Mouse (Mus musculus): Measurements from ENCODE around the gene Tob2. TPM values are rescaled to one million over a fixed set of nuclear protein-coding genes. Genes with fewer than 3 reads are reported as not detected.

Gene Tob2
- polyA plus RNA-seq, 1 experiment from 2014 or later, result 9.9 TPM

DNA sequence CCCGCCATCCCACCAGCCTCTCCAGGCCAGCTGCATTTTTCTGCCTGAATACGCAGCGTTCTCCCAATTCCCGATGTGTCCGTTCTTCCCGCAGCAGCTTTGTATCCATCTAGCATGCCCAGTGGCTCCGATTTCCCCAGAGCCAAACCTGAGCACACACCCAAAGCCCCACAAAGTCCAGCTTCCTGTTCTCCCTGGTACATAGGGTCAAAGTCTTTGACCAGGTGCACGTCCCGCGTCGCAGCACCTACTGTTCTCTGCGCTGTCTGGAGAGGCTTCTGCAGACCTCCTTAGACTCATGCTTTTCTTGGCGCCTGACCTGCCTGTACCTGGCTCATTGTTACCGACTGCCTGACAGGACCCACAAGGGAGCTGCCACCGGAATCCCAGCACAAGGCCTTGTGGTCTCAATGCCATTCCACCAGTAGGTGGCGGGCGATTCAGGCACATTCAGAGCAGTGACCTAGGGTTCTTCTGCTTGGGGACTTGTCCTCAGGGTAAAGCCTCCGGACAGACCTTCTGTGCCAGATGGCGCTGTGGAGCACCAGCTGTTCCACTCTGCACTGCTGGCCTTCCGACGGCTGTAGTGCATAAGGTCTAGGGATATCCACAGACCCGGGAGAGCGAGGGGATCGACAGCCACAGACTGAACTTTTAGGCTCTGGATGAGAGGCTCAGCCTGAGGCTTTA is 27.3 kb downstream of the Tob2 start:
- no peaks in the 10 kb centered on the region for H3K36me3 ChIP-seq (ENCODE audit: control insufficient read depth, insufficient read depth, low read length)
- peak; percentile 80 for ATAC-seq (replicated peaks; ENCODE audit: insufficient number of reproducible peaks, low FRiP score, low TSS enrichment)
- no peaks in the 10 kb centered on the region for H3K27me3 ChIP-seq (ENCODE audit: control insufficient read depth, insufficient read depth, low read length)
- peaks cover 9% of the 10 kb centered on the region; the same call in 1 of the 2 replicates for H3K4me1 ChIP-seq (ENCODE audit: control insufficient read depth, insufficient read depth, low read length)
- no peak overlapping the region for H3K27ac ChIP-seq (ENCODE audit: low read depth, low read length)
- no peak overlapping the region for H3K9ac ChIP-seq (ENCODE audit: low read depth, low read length)
- H3K9me3 ChIP-seq (replicated peaks; ENCODE audit: control insufficient read depth, low read length), result no peaks in the 10 kb centered on the region
- WGBS (ENCODE audit: insufficient replicate concordance), result 13% methylated on average over 24 of the region's 24 CpGs
- peak overlapping the region; percentile 10 for H3K4me2 ChIP-seq
- no peak overlapping the region for H3K4me3 ChIP-seq (ENCODE audit: low read depth, low read length)

DNA sequence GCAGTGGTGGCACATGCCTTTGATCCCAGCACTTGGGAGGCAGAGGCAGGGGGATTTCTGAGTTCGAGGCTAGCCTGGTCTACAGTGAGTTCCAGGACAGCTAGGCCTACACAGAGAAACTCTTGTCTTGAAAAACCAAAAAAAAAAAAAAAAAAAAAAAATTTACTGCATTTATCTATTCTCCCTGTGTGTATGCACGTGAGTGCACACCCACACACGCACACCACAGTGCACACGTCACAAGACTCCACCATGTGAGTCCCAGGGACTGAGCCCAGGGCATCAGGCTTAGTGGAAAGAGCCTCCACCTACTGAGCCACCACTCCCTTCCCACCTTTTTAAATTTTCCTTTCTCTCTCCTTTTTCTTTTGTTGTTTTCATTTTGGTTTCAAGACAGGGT is 28.1 kb downstream of the Tob2 start:
- Histone ChIP-seq H3K4me2 (no peak overlapping the region), H3K27me3 (ENCODE audit: control insufficient read depth, insufficient read depth, low read length) (no peaks in the 10 kb centered on the region), H3K9me3 (replicated peaks; ENCODE audit: control insufficient read depth, low read length) (no peaks in the 10 kb centered on the region), H3K9ac (ENCODE audit: low read depth, low read length) (no peak overlapping the region), H3K4me1 (ENCODE audit: control insufficient read depth, insufficient read depth, low read length) (0 out of 2 replicates have a peak, but pooled peaks cover 2% of the 10 kb centered on the region), H3K27ac (ENCODE audit: low read depth, low read length) (no peak overlapping the region), H3K4me3 (ENCODE audit: low read depth, low read length) (no peak overlapping the region), H3K36me3 (ENCODE audit: control insufficient read depth, insufficient read depth, low read length) (no peaks in the 10 kb centered on the region)
- WGBS (ENCODE audit: insufficient replicate concordance), result 82% methylated on average over 4 of the region's 4 CpGs
- no peak for ATAC-seq (replicated peaks; ENCODE audit: insufficient number of reproducible peaks, low FRiP score, low TSS enrichment)

DNA sequence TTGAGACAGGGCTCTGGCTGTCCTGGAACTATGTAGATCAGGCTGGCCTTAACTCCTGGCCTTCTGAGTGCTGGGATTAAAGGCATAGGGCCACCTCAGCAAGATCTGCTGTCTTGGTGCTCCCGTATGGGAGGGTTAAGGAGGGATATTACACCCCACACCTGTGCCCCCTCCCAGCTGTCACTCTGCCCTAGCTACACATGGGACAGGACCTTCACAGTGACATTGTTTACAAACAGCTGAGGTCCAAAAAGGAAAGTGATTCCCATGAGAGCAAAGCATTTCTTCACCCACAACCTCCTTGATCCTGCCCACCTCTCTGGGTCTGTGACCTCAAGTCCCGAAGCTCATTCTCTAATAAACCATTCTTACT is 29.4 kb downstream of the Tob2 start:
- 71% methylated on average over 2 of the region's 2 CpGs for WGBS (ENCODE audit: insufficient replicate concordance)
- ATAC-seq (replicated peaks; ENCODE audit: insufficient number of reproducible peaks, low FRiP score, low TSS enrichment), result no peak

DNA sequence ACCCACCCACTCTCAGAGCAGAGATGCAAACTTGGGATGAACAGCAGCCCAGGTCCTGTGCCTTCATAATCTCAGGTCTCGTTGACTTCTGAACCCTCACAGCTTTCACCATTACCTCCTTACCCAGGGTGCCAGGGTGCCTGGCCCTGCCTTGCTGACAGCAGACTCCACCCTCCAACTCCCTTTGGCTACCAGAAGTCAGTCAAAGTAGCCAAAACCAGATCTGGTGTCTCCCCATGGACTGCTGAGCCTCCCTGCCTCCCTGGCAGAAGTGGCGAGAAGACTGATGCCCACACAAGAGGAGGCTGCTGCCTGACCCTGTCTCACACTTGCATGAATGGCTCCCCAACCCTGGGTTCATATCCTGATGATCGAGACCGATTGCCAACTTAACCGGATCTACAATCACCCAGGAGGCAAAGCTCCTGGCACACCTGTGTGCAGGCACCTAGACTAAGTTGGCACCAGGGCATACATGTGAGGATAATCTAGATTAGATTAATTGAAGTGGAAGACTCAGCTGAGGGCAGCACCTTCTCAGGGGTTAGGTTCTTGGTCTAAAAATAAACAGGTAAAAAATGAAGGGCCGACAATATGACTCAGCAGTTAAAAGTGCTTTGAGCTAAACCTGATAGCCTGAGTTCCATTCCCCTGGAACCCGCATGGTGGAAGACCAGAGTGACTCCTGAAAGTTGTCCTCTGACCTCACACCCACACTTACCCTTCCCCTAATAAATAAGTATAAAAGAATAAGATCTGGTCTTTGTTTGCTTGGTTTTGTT is 30.0 kb downstream of the Tob2 start:
- 67% methylated on average over 7 of the region's 7 CpGs for WGBS (ENCODE audit: insufficient replicate concordance)
- Histone ChIP-seq H3K4me2 (no peak overlapping the region), H3K4me3 (ENCODE audit: low read depth, low read length) (no peak overlapping the region), H3K9me3 (replicated peaks; ENCODE audit: control insufficient read depth, low read length) (no peaks in the 10 kb centered on the region), H3K9ac (ENCODE audit: low read depth, low read length) (no peak overlapping the region), H3K27me3 (ENCODE audit: control insufficient read depth, insufficient read depth, low read length) (no peaks in the 10 kb centered on the region), H3K4me1 (ENCODE audit: control insufficient read depth, insufficient read depth, low read length) (no peaks in the 10 kb centered on the region), H3K36me3 (ENCODE audit: control insufficient read depth, insufficient read depth, low read length) (peaks cover 4% of the 10 kb centered on the region; the same call in 1 of the 2 replicates), H3K27ac (ENCODE audit: low read depth, low read length) (no peak overlapping the region)
- no peak for ATAC-seq (replicated peaks; ENCODE audit: insufficient number of reproducible peaks, low FRiP score, low TSS enrichment)

More for the DNA sequence above, 29.4 kb downstream of the Tob2 start:
- no peak overlapping the region for H3K27ac ChIP-seq (ENCODE audit: low read depth, low read length)
- H3K4me3 ChIP-seq (ENCODE audit: low read depth, low read length), result no peak overlapping the region
- H3K27me3 ChIP-seq (ENCODE audit: control insufficient read depth, insufficient read depth, low read length), result no peaks in the 10 kb centered on the region
- H3K4me1 ChIP-seq (ENCODE audit: control insufficient read depth, insufficient read depth, low read length), result 0 out of 2 replicates have a peak, but pooled peaks cover 2% of the 10 kb centered on the region
- no peak overlapping the region for H3K9ac ChIP-seq (ENCODE audit: low read depth, low read length)
- H3K9me3 ChIP-seq (replicated peaks; ENCODE audit: control insufficient read depth, low read length), result no peaks in the 10 kb centered on the region
- H3K4me2 ChIP-seq, result no peak overlapping the region
- peaks cover 2% of the 10 kb centered on the region; the same call in 1 of the 2 replicates for H3K36me3 ChIP-seq (ENCODE audit: control insufficient read depth, insufficient read depth, low read length)

DNA sequence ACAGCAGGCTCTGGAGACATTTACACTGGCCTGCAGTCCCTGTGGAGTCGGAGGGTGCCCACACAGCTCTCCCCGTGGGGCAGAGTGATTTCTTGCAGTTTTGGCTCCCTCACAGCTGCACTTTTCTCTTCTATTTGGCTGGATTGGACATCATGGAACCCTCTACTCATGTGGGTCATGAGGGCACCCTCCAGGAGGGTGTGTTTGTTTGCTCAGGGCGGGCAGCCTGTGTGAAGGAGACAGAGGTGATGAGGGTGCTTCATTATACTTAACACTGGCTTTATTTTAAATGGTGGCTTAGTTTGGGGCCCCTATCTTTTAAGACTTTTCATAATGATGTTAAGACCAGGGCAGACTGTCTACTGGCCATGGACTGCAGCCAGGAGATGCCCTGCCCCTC is 33.8 kb downstream of the Tob2 start:
- H3K36me3 ChIP-seq (ENCODE audit: control insufficient read depth, insufficient read depth, low read length), result peaks cover 18% of the 10 kb centered on the region
- H3K4me3 ChIP-seq (ENCODE audit: low read depth, low read length), result no peak overlapping the region
- no peak overlapping the region for H3K9ac ChIP-seq (ENCODE audit: low read depth, low read length)
- ATAC-seq (replicated peaks; ENCODE audit: insufficient number of reproducible peaks, low FRiP score, low TSS enrichment), result no peak
- H3K27ac ChIP-seq (ENCODE audit: low read depth, low read length), result no peak overlapping the region
- 80% methylated on average over 3 of the region's 3 CpGs for WGBS (ENCODE audit: insufficient replicate concordance)
- no peak overlapping the region for H3K4me2 ChIP-seq
- no peaks in the 10 kb centered on the region for H3K9me3 ChIP-seq (replicated peaks; ENCODE audit: control insufficient read depth, low read length)
- H3K4me1 ChIP-seq (ENCODE audit: control insufficient read depth, insufficient read depth, low read length), result no peaks in the 10 kb centered on the region
- no peaks in the 10 kb centered on the region for H3K27me3 ChIP-seq (ENCODE audit: control insufficient read depth, insufficient read depth, low read length)

DNA sequence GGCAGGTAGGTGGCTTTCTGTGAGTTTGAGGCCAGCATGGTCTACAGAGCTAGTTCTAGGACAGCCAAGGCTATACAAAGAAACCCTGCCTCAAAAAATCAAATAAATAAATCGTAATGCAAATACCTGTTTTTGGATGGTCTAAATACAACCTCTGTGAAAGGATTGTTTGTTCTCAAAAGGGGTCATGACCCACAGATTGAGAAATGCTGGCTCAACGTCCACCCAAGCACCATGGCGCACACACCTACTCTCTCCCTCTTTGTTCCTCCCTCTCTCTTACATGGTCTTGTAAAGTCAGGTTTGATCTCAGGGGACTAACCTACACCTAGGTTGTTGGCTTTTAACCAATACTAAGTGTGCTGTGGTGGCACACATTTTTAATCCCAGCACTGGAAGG is 36.0 kb downstream of the Tob2 start:
- H3K27ac ChIP-seq (ENCODE audit: low read depth, low read length), result no peak overlapping the region
- H3K9me3 ChIP-seq (replicated peaks; ENCODE audit: control insufficient read depth, low read length), result no peaks in the 10 kb centered on the region
- no peak for ATAC-seq (replicated peaks; ENCODE audit: insufficient number of reproducible peaks, low FRiP score, low TSS enrichment)
- H3K36me3 ChIP-seq (ENCODE audit: control insufficient read depth, insufficient read depth, low read length), result peaks cover 21% of the 10 kb centered on the region
- H3K27me3 ChIP-seq (ENCODE audit: control insufficient read depth, insufficient read depth, low read length), result no peaks in the 10 kb centered on the region
- no peak overlapping the region for H3K4me2 ChIP-seq
- no peak overlapping the region for H3K9ac ChIP-seq (ENCODE audit: low read depth, low read length)
- H3K4me3 ChIP-seq (ENCODE audit: low read depth, low read length), result no peak overlapping the region
- no peaks in the 10 kb centered on the region for H3K4me1 ChIP-seq (ENCODE audit: control insufficient read depth, insufficient read depth, low read length)
- 77% methylated on average over 3 of the region's 3 CpGs for WGBS (ENCODE audit: insufficient replicate concordance)

DNA sequence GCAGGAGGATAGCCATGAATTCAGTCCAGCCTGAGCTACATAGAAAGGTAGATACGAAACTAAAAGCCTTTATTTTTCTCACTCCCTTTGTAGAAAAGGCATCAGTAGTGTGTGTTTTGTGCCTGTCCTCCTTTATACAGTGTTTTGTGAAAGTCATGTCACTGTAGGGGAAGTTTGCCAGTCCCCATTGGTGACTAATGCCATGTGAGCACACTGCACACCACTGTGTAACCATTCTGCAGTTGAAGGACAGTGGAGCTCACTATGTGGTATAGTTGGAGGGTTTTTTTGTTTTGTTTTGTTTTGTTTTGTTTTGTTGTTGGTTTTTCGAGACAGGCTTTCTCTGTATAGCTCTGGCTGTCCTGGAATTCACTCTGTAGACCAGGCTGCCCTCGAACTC is 40.2 kb downstream of the Tob2 start:
- Histone ChIP-seq H3K4me2 (no peak overlapping the region), H3K27ac (ENCODE audit: low read depth, low read length) (no peak overlapping the region), H3K9me3 (replicated peaks; ENCODE audit: control insufficient read depth, low read length) (no peaks in the 10 kb centered on the region), H3K27me3 (ENCODE audit: control insufficient read depth, insufficient read depth, low read length) (no peaks in the 10 kb centered on the region), H3K4me1 (ENCODE audit: control insufficient read depth, insufficient read depth, low read length) (no peaks in the 10 kb centered on the region), H3K36me3 (ENCODE audit: control insufficient read depth, insufficient read depth, low read length) (peaks cover 22% of the 10 kb centered on the region), H3K4me3 (ENCODE audit: low read depth, low read length) (no peak overlapping the region), H3K9ac (ENCODE audit: low read depth, low read length) (no peak overlapping the region)
- WGBS (ENCODE audit: insufficient replicate concordance), result 87% methylated on average over 3 of the region's 3 CpGs
- no peak for ATAC-seq (replicated peaks; ENCODE audit: insufficient number of reproducible peaks, low FRiP score, low TSS enrichment)

DNA sequence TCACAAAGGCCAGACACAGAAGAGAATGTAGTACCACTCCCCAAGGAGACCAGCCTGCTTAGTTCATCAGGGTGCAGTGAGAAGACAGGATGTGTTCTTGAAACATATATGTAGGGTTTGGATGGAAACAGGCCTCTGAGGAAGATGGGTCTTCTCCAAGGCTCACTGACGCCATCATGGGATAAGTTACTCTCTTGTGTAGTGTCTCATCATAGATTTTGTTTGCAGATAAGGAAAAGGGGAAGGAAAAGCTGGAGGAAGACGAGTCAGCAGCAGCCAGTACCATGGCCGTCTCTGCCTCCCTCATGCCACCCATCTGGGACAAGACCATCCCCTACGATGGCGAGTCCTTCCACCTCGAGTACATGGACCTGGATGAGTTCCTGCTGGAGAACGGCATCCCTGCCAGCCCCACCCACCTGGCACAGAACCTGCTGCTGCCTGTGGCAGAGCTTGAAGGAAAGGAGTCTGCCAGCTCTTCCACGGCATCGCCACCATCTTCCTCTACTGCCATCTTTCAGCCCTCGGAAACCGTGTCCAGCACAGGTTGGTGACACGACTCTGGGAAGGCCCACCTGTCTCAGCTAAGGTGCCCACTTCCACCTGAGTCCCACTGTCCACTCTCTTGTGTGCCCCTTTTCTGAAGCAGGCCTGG is 43.8 kb downstream of the Tob2 start:
- no peak overlapping the region for H3K27ac ChIP-seq (ENCODE audit: low read depth, low read length)
- 89% methylated on average over 12 of the region's 12 CpGs for WGBS (ENCODE audit: insufficient replicate concordance)
- H3K27me3 ChIP-seq (ENCODE audit: control insufficient read depth, insufficient read depth, low read length), result no peaks in the 10 kb centered on the region
- no peak overlapping the region for H3K9ac ChIP-seq (ENCODE audit: low read depth, low read length)
- no peaks in the 10 kb centered on the region for H3K9me3 ChIP-seq (replicated peaks; ENCODE audit: control insufficient read depth, low read length)
- H3K4me1 ChIP-seq (ENCODE audit: control insufficient read depth, insufficient read depth, low read length), result peaks cover 17% of the 10 kb centered on the region
- no peak for ATAC-seq (replicated peaks; ENCODE audit: insufficient number of reproducible peaks, low FRiP score, low TSS enrichment)
- H3K36me3 ChIP-seq (ENCODE audit: control insufficient read depth, insufficient read depth, low read length), result peaks cover 10% of the 10 kb centered on the region; the same call in 1 of the 2 replicates
- no peak overlapping the region for H3K4me2 ChIP-seq
- H3K4me3 ChIP-seq (ENCODE audit: low read depth, low read length), result no peak overlapping the region
